Mouse (Mus musculus): Measurements from ENCODE around the gene Bhmt2. TPM values are rescaled to one million over a fixed set of nuclear protein-coding genes. Genes with fewer than 3 reads are reported as not detected.

Bhmt2 gene
- polyA plus RNA-seq, 1 experiment from 2014 or later, result 0.13 TPM

- no peaks in the 10 kb centered on the region for H3K9me3 ChIP-seq (ENCODE audit: control insufficient read depth, low read length)
- no peaks in the 10 kb centered on the region for H3K36me3 ChIP-seq (ENCODE audit: control insufficient read depth, insufficient read depth, low read length)
- H3K9ac ChIP-seq (ENCODE audit: low read length), result no peak overlapping the region
- no peaks in the 10 kb centered on the region for H3K27me3 ChIP-seq (ENCODE audit: control insufficient read depth, insufficient read depth, low read length)
- H3K27ac ChIP-seq (replicated peaks), result no peak overlapping the region
- H3K4me3 ChIP-seq (ENCODE audit: low read depth, low read length), result no peak overlapping the region
- H3K4me1 ChIP-seq (replicated peaks; ENCODE audit: control insufficient read depth, insufficient read depth), result no peaks in the 10 kb centered on the region
- 70% methylated on average over 13 of the region's 13 CpGs for WGBS
- TF ChIP-seq EP300 (optimal IDR thresholded peaks at IDR 0.05) (no peak), CTCF (IDR thresholded peaks at IDR 0.05; ENCODE audit: low read depth) (no peak)
- H3K4me2 ChIP-seq (replicated peaks; ENCODE audit: low read depth), result no peak overlapping the region
- DNase-seq (ENCODE audit: low spot score), result no peak
- ATAC-seq (ENCODE audit: low FRiP score, low TSS enrichment), result no peak
Observed at GRCm38 (mm10) chr13:93606868-93607578, 67.1 kb downstream of the Bhmt2 start.

Other genes with a start within 250 kb of the Bhmt2 start
- 3.5 and 4.8 TPM in 2 replicates for gene Jmy, start 174.5 kb downstream of the Bhmt2 start, polyA plus RNA-seq (2015; fragmentation: Nextera tagmentation; extraction: Ambion mirVana)
- 1.7 and 3.1 TPM in 2 replicates for gene Bhmt, start 36.3 kb downstream of the Bhmt2 start, polyA plus RNA-seq (2015; fragmentation: Nextera tagmentation; extraction: Ambion mirVana)
- 0.12 and 0.13 TPM in 2 replicates for gene Dmgdh, start 131 bp upstream of the Bhmt2 start, polyA plus RNA-seq (2015; fragmentation: Nextera tagmentation; extraction: Ambion mirVana)
- gene Arsb, start 97.3 kb upstream of the Bhmt2 start, polyA plus RNA-seq (2015; fragmentation: Nextera tagmentation; extraction: Ambion mirVana), result 4.9 and 5.5 TPM in 2 replicates